Mouse (Mus musculus): Measurements from ENCODE around the gene Ugt1a6a.

Gene Ugt1a6a

DNA sequence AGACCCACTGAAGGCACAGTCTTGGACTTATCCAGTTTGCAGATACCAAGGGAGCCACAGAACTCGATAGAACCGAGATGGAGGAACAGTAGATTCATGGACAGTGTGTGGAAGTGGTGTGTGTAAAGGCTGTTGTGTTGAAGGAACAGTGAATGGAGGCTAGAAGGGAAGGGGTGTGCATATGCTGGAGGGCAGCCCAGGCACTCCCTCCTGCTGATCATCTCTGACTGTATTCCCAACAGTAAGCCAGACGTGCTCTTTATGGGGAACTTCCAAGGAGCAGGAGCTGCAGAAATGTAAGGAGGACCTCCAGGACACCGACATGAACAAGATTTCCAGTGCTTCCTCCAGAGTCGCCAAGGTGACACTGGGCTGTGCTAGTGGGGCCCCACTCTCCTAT is 115.4 kb downstream of the Ugt1a6a start:
- no peak for DNase-seq (ENCODE audit: low spot score in 2 of 2)

DNA sequence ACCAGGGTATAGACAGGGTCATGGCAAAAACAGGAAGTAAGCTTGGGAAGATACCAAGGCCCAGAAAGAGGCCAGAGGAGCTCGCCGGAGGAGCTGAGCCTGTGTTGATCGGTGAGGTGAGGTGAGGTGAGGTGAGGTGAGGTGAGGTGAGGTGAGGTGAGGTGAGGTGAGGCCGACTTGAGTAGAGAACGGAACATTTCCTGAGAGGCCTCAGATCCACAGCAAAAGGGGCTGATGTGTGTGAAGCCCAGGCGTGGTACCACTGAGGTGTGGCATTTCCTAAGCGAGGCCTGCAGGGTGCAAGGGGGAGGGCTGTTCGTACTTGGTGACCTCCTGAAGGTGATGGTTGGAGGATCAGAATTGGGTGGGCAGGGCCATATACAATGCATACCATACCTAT is 118.5 kb downstream of the Ugt1a6a start:
- DNase-seq (ENCODE audit: low spot score in 2 of 2): no peak

DNA sequence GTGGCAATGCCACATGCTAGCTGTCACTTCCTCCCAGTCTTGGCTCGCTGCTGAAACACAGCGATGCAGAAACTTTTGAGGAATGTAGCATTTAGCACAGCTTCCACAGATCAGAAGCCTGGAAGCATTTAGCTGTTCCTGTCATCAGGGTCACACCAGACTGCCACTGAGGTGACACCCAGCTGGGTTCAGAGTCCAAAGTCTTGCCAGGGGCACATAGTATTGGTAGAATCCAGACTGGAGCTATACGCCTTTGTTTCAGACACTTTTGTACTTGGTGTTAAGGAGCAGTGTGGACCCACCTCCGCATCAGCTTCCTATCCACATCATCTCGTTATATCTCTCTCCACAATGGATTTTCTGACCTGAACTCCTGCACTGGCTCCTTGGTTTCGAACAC is 118.9 kb downstream of the Ugt1a6a start:
- no peak for DNase-seq (ENCODE audit: low spot score in 2 of 2)

DNA sequence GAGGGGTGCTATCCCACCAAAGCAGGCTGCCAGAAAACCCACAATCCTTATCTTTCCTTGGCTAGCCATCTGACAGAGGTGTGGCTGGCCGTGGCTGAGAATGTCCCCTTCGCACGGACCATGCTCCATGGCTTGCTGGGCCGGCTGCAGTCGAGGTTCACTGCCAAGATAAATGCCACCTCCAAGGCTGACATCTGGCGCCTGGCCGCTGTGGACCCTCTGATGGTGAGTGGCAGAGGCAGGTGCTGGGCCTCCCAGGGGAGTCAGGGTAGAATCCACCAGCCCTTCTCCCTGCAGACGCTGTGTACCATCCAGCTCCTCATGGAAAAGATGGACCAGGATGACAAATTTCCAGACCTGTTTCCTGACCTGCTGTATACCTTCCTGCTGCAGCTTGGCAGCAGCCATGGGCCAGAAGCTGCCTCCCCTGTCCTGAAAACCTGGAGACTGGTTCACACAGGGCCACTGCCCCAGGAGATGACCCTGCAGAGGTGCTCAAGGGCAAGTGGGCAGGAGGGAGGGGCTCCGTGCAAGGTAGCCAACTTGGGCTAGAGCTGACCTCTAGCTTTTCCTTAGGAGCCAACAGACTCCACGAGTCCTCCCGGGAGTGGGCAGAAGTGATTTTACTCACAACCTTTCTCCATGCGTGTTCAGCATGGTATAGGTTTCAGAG is 120.3 kb downstream of the Ugt1a6a start:
- no peak for DNase-seq (ENCODE audit: low spot score in 2 of 2)

DNA sequence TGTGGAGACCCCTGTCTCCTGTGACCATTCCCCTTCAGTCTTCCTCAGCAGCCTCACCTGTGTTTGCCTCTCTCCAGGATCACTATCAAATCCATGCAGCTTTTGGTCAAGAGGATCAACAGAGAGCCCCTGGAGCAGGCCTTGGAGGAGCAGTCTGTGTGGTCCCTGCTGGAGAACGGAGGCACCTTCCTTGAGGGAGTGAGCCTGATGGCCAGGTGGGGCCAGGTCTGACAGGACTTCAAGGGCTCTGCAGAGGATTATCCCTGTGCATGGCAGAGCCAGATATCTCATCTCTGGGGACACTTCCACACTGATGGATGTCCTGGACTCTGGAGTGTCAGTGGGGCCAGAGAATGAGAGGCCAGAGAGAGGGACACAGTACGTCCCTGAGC is 120.9 kb downstream of the Ugt1a6a start:
- no peak for DNase-seq (ENCODE audit: low spot score in 2 of 2)

DNA sequence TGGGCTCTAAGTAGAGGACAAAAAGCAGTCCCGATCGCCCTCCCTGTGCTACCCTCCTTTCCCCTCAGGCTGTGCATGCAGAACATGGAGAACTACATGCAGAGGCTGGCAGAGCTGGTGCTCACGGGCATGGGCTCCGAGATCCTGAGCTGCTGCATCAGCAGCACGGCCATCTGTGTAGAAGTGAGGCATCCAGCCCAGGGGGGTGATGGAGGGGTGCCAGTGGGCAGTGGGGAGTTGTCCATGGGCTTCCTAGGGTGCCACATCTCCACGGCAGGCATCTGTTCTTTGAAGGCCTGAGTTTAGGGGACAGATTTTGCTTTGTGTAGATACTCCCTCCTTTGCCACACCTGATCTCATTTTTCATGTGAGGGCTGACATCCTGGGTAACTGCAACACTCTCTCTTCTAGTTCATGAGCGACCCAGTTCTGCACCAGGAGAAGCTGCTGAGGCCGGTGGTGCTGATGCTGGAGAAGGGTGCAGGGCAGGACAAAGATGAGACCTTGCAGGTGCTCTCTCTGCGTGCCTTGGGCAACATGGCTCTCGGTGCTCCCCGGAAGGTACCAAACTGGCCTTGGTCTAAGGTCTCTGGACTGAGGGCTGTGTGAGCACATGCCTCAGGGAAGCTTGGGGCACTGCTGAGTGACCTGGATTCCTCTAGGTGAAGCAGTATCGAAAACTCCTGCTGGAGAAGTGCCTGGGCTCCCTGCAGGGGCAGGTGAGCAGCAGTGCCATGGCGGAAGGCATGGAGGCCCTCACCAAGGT is 121.6 kb downstream of the Ugt1a6a start:
- no peak for DNase-seq (ENCODE audit: low spot score in 2 of 2)

DNA sequence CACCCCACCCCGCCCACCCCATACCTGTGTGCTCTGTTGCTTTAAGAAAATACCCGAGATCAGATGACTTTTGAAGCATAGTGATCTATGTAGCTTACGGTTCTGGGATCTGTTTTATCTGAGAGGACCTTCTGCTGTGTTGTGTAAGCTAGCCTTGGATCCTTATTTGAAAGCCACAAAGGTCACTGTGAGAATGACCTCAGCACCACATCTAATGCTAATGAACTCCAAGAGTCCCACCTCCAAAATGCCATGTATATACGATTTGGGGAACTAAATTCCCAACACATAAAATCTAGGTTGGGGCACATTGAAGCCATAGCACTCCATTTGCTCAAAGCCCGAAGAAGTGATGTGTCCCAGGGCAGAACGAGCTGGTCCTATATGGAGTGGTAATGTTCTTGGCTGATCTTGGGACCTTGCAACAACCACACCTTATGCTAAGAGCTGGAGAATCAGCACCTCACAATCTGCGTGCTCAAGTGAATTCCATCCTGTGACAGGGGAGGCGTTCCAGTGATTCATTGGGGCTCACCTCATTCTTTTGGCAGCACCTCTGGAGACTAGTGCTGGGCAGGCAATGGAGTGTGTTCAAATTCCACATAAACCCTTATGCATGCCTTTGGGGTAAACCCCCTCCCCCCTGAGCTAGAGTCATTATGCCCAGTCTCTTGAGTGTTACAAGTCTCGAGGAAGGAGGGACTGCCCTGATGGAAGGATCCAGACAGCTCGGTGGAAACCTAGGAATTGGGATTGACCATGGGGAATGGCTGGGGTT is 122.5 kb downstream of the Ugt1a6a start:
- no peak for DNase-seq (ENCODE audit: low spot score in 2 of 2)

DNA sequence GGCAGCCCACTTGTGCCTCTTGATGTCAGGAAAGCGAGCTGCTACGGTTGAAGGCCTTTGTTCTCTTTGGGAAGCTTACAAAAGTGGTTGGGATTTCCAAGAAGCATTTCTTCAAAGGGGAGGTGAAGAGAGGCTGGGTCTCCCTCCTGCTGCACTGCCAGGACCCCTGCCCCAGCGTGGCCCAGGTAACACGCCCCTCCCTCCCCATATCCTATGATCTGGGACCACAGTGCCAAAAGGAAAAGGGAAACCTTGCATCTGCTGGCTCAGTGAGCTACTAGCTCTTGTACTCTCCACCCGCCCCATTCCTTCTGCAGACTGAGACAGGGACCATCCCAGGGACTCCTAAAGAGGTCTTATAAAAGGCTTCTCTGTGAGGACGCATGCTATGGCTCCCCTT is 123.1 kb downstream of the Ugt1a6a start:
- DNase-seq (ENCODE audit: low spot score in 2 of 2): no peak

DNA sequence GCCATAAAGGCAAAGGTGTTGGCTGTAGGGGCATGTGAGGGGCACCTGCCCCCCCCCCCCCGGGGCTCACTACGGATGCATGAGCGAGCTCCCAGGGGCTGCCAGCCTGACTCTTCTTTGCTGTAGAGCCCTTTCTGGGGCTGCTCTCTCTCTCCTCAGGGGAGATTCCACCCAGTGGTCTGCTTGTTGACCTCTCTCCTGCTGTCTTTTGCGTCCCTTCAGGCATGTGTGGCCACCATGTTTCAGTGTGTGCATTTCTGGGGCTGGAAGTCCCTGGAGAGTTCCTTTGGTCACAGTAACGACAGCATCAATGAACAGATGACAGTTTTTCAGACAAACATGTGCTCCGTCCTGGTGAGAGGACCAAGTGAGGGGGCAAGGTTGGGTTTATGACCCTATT is 123.8 kb downstream of the Ugt1a6a start:
- DNase-seq (ENCODE audit: low spot score in 2 of 2): no peak

DNA sequence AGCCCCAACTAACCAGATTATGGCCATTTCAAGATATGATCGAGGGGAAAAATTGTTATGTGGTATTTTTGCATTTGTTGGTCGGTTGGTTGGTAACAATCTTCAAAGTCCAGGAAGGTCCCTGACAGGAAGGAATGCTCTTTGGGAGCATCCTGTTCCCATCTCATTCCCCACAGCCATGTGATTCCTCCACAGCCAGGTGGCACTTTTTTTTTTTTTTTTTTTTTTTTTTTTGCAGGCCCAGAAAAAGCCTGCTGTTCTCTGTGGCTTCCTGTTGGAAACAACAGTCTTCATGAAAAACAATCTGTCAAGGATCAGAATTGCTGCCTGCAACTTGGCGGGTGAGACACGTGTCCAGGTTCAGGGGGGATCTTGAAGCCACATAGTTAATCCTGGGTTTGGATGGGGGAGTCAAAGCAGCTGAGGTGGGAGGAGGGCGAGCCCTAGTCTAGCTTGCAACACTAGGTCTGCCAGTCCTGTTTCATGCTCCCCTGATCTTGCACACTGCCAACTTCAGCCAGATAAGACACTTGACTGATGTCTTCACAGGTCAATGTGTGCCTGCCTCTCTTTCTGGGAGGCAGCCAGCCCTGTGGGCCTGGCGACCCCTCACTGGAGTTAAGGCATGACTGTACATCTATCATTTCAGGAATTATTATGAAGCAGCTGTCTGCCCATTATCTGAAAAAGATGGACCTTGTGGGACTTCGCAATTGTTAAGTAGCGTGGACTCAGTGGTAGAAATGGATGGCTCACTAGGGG is 124.5 kb downstream of the Ugt1a6a start:
- no peak for DNase-seq (ENCODE audit: low spot score in 2 of 2)

DNA sequence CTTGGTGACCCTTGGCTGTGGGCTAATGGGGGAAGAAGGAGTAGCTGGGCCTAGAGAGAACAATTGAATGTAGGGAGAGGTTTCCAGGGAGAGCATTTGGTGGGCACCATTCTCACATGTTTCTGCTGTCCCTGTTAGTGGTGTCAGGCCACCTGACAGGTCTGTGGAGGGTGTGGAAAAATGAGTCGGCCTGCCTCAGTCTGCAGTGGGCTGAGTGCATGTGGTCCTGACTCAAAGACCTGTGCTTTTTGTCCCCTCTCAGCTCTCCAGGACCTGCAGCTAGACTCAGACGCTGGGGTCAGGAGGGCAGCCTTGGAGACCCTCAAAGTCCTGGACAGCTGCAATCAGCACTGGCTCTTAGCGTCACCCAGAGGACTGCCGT is 125.0 kb downstream of the Ugt1a6a start:
- DNase-seq (ENCODE audit: low spot score in 2 of 2): no peak

DNA sequence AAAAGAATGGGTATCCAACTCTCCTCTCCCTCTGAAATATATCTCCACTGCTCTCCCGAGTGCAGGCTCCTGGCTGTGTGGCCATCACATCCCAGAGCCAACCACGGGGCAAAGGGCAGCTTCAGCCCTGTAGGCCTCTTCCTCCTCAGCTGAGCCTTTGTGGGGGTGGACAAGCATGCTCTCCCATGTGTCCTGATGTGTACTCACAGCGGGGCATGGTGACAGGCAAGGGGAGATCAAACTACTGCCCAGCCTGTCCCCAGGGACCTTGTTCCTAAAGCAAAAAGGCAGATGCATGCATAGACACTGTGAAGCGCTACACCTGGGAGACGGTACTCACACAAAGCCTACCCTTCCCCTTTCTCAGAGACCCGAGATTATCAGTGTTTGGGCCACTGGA is 125.5 kb downstream of the Ugt1a6a start:
- DNase-seq (ENCODE audit: low spot score in 2 of 2): no peak

DNA sequence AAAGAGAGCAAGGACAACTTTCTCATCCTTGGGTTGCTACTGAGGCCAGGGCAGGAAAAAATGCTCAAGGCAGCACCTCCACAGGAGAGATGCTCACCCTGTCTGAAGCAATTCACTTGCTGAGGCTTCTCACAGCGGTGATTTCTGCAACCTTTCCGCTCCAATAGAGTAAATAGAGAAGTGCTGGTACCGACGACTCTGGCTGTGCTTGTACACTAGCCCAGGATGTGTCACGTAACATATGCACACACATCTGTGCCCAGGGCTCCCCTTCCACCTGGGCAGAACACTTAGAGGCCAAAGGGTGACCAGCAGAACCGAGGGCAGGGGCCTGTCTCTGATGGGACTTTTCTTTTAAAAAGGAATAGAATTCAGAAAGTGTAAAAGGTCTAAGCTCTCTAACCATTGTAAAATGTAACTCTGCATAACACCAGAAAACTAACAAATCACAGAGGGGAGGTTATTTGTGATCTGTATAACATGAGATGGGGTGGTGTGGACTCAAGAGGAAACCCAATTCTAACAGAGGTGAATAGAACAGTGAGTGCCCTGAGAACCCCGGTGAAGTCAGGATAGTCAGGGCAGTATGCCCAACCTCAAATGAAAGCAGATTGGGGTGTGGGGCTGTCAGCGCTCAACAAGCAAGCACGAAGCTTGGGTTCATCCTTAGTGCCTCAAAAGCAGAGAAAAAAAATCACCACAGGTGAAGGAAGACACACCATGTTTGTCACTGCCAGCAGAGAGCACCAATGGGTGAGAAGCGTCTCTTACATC is 126.2 kb downstream of the Ugt1a6a start:
- DNase-seq (ENCODE audit: low spot score in 2 of 2): no peak

DNA sequence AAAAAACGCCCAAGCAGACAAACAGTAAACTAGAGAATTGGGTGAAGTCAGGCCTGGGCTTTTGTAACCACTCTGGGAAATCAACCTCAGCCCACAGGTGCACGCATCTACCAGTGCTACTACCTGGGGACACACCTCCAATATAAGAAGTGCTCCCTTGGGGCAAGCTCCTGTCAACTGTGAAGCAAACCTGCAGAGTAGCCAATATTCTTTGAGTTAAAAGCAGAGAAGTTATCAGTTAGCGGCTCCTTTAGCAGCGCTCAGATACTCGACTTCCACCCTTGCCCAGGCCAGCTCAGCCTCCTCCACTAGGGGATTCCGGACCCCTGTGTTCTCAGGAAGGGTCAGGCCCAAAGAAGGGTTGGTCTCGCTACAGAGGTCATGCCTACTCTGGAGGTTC is 127.1 kb downstream of the Ugt1a6a start:
- no peak for DNase-seq (ENCODE audit: low spot score in 2 of 2)

DNA sequence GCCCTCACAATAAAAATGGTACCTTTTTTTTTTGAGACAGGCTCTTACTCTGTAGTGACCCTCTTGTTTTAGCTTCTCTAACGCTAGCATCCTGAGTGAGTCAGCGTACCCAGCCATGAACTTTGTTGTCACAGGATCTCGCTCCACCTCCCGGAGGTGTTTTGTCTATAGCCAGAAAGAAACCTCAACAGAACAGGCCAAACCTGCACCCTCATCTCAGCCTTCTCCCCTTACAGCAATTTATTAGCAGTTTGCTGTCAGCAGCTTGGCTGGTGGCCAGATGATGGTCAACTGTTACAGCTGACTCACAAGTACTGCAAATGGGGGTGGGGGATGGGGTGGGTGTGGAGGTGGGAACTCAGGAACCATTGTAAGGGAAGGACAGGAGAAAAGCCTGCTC is 127.6 kb downstream of the Ugt1a6a start:
- DNase-seq (ENCODE audit: low spot score in 2 of 2): no peak

DNA sequence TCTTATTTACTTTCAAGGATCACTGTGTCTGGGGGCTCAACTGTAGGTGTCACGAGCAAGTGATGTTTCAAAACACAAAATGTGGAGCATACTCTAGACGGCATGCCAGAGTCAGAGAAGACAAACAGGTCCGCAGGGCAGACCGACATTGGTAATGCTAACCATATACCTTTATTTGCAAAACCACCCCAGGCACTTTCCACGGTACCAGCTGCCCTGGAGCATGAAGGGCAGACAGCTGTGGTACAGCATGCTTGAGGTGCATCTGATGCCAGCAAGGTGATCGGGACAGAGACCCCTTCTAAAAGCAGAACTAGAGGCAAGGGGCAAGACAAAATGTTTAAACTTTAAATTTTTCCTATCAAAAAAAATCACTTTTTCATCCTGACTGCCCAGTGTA is 128.4 kb downstream of the Ugt1a6a start:
- DNase-seq (ENCODE audit: low spot score in 2 of 2): no peak

DNA sequence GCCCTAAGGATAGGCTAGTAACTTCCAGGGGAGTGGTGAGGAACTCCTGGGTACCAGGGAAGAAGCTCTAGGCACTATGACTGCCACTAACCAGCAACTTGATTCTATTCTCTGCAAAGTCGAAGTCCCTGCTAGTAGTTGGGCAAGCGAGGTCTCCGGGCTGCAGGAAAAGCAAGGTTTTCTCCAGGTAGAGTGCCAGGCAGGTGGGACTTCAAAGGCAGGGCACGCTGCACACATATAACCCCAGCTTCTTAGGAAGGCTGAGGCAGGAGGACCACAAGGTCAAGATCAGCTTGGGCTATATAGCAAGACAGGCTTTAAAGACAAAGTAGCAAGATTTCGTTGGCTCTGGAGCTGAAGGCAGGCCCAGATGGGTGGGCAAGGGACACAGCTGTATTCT is 129.2 kb downstream of the Ugt1a6a start:
- DNase-seq (ENCODE audit: low spot score in 2 of 2): no peak

DNA sequence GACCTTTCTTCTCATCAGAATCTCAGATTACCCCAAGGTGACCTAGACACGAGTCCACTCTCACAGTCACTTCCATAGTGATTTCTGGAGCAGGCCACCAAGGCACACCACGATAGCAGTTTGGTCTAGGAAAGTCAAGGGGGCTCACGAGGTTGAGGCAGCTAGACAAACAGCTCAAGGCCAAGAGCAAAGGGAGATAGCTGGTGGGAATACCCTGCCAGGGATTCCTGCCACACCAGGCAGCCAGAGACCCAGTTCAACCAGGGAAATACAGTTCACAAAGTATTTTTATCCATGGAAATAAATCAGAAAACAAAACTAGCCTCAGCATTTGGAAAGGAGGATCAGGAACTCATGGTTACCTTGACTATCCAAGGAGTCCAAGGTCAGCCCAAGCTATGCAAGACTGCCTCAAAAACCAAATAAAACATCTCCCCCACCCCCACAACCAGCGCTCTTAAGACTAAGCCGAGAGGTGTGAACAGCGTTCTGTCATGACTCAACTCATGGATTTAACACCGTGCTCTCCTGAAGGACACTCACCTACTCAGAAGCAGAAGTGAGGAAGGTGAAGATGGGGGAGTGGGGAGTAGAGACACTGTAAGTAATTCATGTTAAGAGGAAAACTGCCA is 129.7 kb downstream of the Ugt1a6a start:
- DNase-seq (ENCODE audit: low spot score in 2 of 2): no peak

DNA sequence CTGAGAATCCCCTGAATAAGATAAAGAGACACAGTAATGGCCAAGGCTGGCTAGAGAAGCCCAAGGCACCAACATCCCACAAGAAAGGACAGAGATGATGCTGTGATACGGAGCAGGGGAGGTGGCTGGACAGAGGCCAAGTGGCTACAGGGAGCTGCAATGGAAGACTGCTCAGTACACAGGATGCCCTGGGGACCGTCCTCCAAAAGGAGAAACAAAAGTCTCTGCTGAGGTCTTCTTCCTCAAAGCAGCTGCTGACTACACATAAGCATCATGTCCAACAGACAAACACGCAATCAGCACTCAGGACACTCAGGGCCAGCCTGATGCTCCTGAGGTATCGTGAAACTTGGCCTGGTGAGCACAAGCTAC is 130.2 kb downstream of the Ugt1a6a start:
- no peak for DNase-seq (ENCODE audit: low spot score in 2 of 2)

DNA sequence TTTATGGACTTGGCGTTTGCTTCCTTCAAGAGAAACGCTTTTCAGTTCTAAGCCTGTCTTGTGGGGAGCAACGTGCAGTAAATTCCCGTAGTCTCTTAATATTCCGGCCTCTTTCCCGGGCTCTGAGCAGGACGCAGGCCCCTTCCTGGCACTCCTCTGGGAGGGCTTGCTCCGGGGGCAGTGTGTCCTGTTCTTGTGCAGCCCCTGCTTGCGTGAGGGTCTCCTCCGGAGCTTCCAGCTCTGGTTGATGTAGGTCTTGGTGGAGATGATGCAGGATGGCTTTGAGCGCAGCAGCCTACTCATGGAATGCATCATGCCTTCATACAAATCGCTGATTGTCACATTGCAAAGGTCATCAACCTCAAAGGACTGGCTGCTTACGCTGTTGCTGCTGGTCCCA is 131.5 kb downstream of the Ugt1a6a start:
- DNase-seq (ENCODE audit: low spot score in 2 of 2): no peak

DNA sequence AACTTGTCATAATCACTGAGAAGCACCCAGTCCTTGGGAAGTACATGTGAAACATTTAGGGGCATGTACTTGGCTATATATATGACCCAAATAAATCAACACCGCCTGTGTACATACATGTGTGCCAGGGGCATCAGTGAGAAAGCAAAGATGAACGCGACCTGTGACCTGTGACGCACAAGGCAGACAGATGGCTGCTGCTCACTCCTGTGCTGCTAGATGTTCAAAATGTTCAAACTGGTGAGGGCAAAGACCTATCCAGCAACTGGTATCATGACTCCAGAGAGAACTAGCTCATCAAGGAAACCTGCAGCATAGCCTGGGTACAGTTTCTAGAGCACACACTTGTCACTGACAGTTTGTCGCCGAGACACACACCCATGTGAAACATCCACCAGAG is 132.9 kb downstream of the Ugt1a6a start:
- no peak for DNase-seq (ENCODE audit: low spot score in 2 of 2)

All from frontal cortex, postnatal 36 days (tissue).